Mouse (Mus musculus) hindbrain, embryonic 15.5 days (tissue): Measurements from ENCODE around the gene Trim17. TPM values are rescaled to one million over a fixed set of nuclear protein-coding genes. Genes with fewer than 3 reads are reported as not detected.

Experiments used
- ATAC-seq: fragments of 200-750 bp; cut with Nextera tagmentation; 2 replicates; pipeline ENCODE4 v1.8.0; 2017; ENCODE audit warnings: low read depth, moderate number of reproducible peaks, moderate TSS enrichment; ENCODE audit not compliant: low FRiP score
- H3K27ac ChIP-seq: fragments of 300-500 bp; sonication (generic); replicated peaks from 2 replicates; pipeline ENCODE4 v1.5.1; 2015; ENCODE audit warnings: mild to moderate bottlenecking, inconsistent platforms
- H3K27me3 ChIP-seq: fragments of 300-500 bp; sonication (generic); 2 replicates; pipeline ENCODE4 v1.6.1; 2015; ENCODE audit warnings: control low read depth, inconsistent platforms
- H3K36me3 ChIP-seq: fragments of 300-500 bp; sonication (generic); 2 replicates; pipeline ENCODE4 v1.6.1; 2015; ENCODE audit warnings: control low read depth, inconsistent platforms
- H3K4me1 ChIP-seq: fragments of 300-500 bp; sonication (generic); replicated peaks from 2 replicates; pipeline ENCODE4 v1.6.1; 2015; ENCODE audit warnings: control low read depth, inconsistent platforms
- H3K4me2 ChIP-seq: fragments of 300-500 bp; sonication (generic); 2 replicates; pipeline ENCODE4 v1.6.1; 2015; ENCODE audit warnings: moderate library complexity, mild to moderate bottlenecking, inconsistent platforms
- H3K4me3 ChIP-seq: fragments of 300-500 bp; sonication (generic); 2 replicates; pipeline ENCODE4 v1.5.1; 2015; ENCODE audit warnings: mild to moderate bottlenecking, inconsistent platforms
- H3K9ac ChIP-seq: fragments of 300-500 bp; sonication (generic); 2 replicates; pipeline ENCODE4 v1.6.1; 2015; ENCODE audit warnings: inconsistent platforms
- H3K9me3 ChIP-seq: fragments of 300-500 bp; sonication (generic); 2 replicates; pipeline ENCODE4 v1.6.1; 2016; ENCODE audit warnings: control low read depth, inconsistent platforms
- WGBS: fragments of 180-500 bp; shearing (Covaris S2); methylation state at CpG from one replicate; pipeline ENCODE4 v1.1.7; 2015; 5-methylcytosine and 5-hydroxymethylcytosine counted together
- polyA plus RNA-seq: library from polyadenylated mRNA; unstranded; fragments of >200 nt; fragmentation: Nextera tagmentation; extraction: Ambion mirVana; gene quantifications from 2 replicates; pipeline ENCODE4 v1.2.1, GENCODE M21; 2015

The Trim17 gene
- polyA plus RNA-seq, 1 experiment from 2014 or later, result 1.4 TPM

GRCm38 (mm10) chr11:58984657-58985056, 30.2 kb downstream of the Trim17 start:
- no peaks in the 10 kb centered on the region for H3K9me3 ChIP-seq
- 95% methylated on average over 7 of the region's 7 CpGs for WGBS
- H3K4me1 ChIP-seq, result peaks cover 25% of the 10 kb centered on the region
- no peak overlapping the region for H3K27ac ChIP-seq
- H3K36me3 ChIP-seq, result peaks cover 60% of the 10 kb centered on the region
- no peak overlapping the region for H3K9ac ChIP-seq
- no peak overlapping the region for H3K4me2 ChIP-seq
- no peaks in the 10 kb centered on the region for H3K27me3 ChIP-seq
- H3K4me3 ChIP-seq, result no peak overlapping the region
- no peak for ATAC-seq

GRCm38 (mm10) chr11:58985299-58985917, 30.9 kb downstream of the Trim17 start:
- no peak overlapping the region for H3K4me3 ChIP-seq
- H3K9me3 ChIP-seq, result no peaks in the 10 kb centered on the region
- H3K4me2 ChIP-seq, result no peak overlapping the region
- peaks cover 17% of the 10 kb centered on the region for H3K4me1 ChIP-seq
- H3K9ac ChIP-seq, result no peak overlapping the region
- H3K27ac ChIP-seq, result no peak overlapping the region
- 96% methylated on average over 3 of the region's 3 CpGs for WGBS
- peaks cover 66% of the 10 kb centered on the region for H3K36me3 ChIP-seq
- ATAC-seq, result no peak
- H3K27me3 ChIP-seq, result no peaks in the 10 kb centered on the region

GRCm38 (mm10) chr11:58989166-58989565, 34.7 kb downstream of the Trim17 start:
- Histone ChIP-seq H3K27me3 (no peaks in the 10 kb centered on the region), H3K9me3 (no peaks in the 10 kb centered on the region), H3K36me3 (peaks cover 51% of the 10 kb centered on the region), H3K4me1 (peaks cover 3% of the 10 kb centered on the region), H3K27ac (no peak overlapping the region), H3K9ac (no peak overlapping the region), H3K4me2 (no peak overlapping the region), H3K4me3 (no peak overlapping the region)
- 95% methylated on average over 4 of the region's 4 CpGs for WGBS
- ATAC-seq, result no peak

- Histone ChIP-seq H3K4me1 (peaks cover 12% of the 10 kb centered on the region), H3K36me3 (peaks cover 44% of the 10 kb centered on the region), H3K27ac (no peak overlapping the region), H3K9ac (no peak overlapping the region), H3K4me2 (no peak overlapping the region), H3K4me3 (no peak overlapping the region), H3K9me3 (no peaks in the 10 kb centered on the region), H3K27me3 (peaks cover 3% of the 10 kb centered on the region; the same call in 1 of the 2 replicates)
- WGBS, result 88% methylated on average over 17 of the region's 17 CpGs
- ATAC-seq, result no peak
Measured at GRCm38 (mm10) chr11:58990141-58990540, 35.7 kb downstream of the Trim17 start.

- WGBS, result 88% methylated on average over 9 of the region's 9 CpGs
Measured at GRCm38 (mm10) chr11:58990794-58991193, 36.3 kb downstream of the Trim17 start.

GRCm38 (mm10) chr11:58991911-58992310, 37.4 kb downstream of the Trim17 start:
- no peak overlapping the region for H3K4me2 ChIP-seq
- H3K9ac ChIP-seq, result no peak overlapping the region
- H3K4me3 ChIP-seq, result no peak overlapping the region
- H3K4me1 ChIP-seq, result peaks cover 12% of the 10 kb centered on the region
- H3K36me3 ChIP-seq, result peaks cover 28% of the 10 kb centered on the region
- no peaks in the 10 kb centered on the region for H3K9me3 ChIP-seq
- ATAC-seq, result no peak
- H3K27ac ChIP-seq, result no peak overlapping the region
- 86% methylated on average over 3 of the region's 3 CpGs for WGBS
- H3K27me3 ChIP-seq, result peaks cover 8% of the 10 kb centered on the region; the same call in 1 of the 2 replicates

More at GRCm38 (mm10) chr11:58990794-58991193, 36.3 kb downstream of the Trim17 start:
- Histone ChIP-seq H3K36me3 (peaks cover 37% of the 10 kb centered on the region), H3K4me2 (no peak overlapping the region), H3K27me3 (peaks cover 8% of the 10 kb centered on the region; the same call in 1 of the 2 replicates), H3K4me1 (peaks cover 12% of the 10 kb centered on the region), H3K4me3 (no peak overlapping the region), H3K9me3 (no peaks in the 10 kb centered on the region), H3K27ac (no peak overlapping the region), H3K9ac (no peak overlapping the region)
- no peak for ATAC-seq

- H3K9me3 ChIP-seq, result no peaks in the 10 kb centered on the region
- H3K4me1 ChIP-seq, result peaks cover 12% of the 10 kb centered on the region
- no peak overlapping the region for H3K9ac ChIP-seq
- H3K4me2 ChIP-seq, result no peak overlapping the region
- H3K27me3 ChIP-seq, result peaks cover 8% of the 10 kb centered on the region; the same call in 1 of the 2 replicates
- H3K27ac ChIP-seq, result no peak overlapping the region
- peaks cover 16% of the 10 kb centered on the region for H3K36me3 ChIP-seq
- 87% methylated on average over 6 of the region's 6 CpGs for WGBS
- ATAC-seq, result no peak
- no peak overlapping the region for H3K4me3 ChIP-seq
Measured at GRCm38 (mm10) chr11:58993091-58993670, 38.7 kb downstream of the Trim17 start.

GRCm38 (mm10) chr11:58994337-58994826, 39.9 kb downstream of the Trim17 start:
- no peak overlapping the region for H3K27ac ChIP-seq
- peak overlapping the region; percentile 78 for H3K4me2 ChIP-seq
- H3K27me3 ChIP-seq, result peaks cover 8% of the 10 kb centered on the region; the same call in 1 of the 2 replicates
- 2% methylated on average over 35 of the region's 35 CpGs for WGBS
- peak overlapping the region; percentile 43 for H3K4me3 ChIP-seq
- H3K36me3 ChIP-seq, result peaks cover 9% of the 10 kb centered on the region
- no peaks in the 10 kb centered on the region for H3K9me3 ChIP-seq
- peak overlapping the region; percentile 50 for H3K9ac ChIP-seq
- peaks cover 12% of the 10 kb centered on the region for H3K4me1 ChIP-seq
- peak; percentile 75 for ATAC-seq

GRCm38 (mm10) chr11:58995061-58995806, 40.7 kb downstream of the Trim17 start:
- Histone ChIP-seq H3K4me3 (peak overlapping the region; percentile 43), H3K27ac (no peak overlapping the region), H3K27me3 (peaks cover 8% of the 10 kb centered on the region; the same call in 1 of the 2 replicates), H3K36me3 (no peaks in the 10 kb centered on the region), H3K4me1 (peaks cover 12% of the 10 kb centered on the region), H3K4me2 (peak overlapping the region; percentile 78), H3K9me3 (no peaks in the 10 kb centered on the region), H3K9ac (no peak overlapping the region)
- no peak; the same call in 1 of the 2 replicates for ATAC-seq
- WGBS, result 81% methylated on average over 9 of the region's 9 CpGs

- H3K9ac ChIP-seq, result no peak overlapping the region
- whole genome bisulfite sequencing, result 57% methylated on average over 12 of the region's 12 CpGs
- peaks cover 8% of the 10 kb centered on the region; the same call in 1 of the 2 replicates for H3K27me3 ChIP-seq
- no peak; the same call in 1 of the 2 replicates for ATAC-seq
- H3K4me3 ChIP-seq, result no peak overlapping the region
- no peaks in the 10 kb centered on the region for H3K36me3 ChIP-seq
- no peak overlapping the region for H3K27ac ChIP-seq
- peaks cover 12% of the 10 kb centered on the region for H3K4me1 ChIP-seq
- no peaks in the 10 kb centered on the region for H3K9me3 ChIP-seq
- H3K4me2 ChIP-seq, result no peak overlapping the region
Measured at GRCm38 (mm10) chr11:58995807-58996370, 41.4 kb downstream of the Trim17 start.

- Histone ChIP-seq H3K4me3 (no peak overlapping the region), H3K27me3 (peaks cover 8% of the 10 kb centered on the region; the same call in 1 of the 2 replicates), H3K36me3 (no peaks in the 10 kb centered on the region), H3K4me1 (peaks cover 12% of the 10 kb centered on the region), H3K4me2 (no peak overlapping the region), H3K27ac (no peak overlapping the region), H3K9ac (no peak overlapping the region), H3K9me3 (no peaks in the 10 kb centered on the region)
- whole genome bisulfite sequencing, result 87% methylated on average over 5 of the region's 5 CpGs
- ATAC-seq, result no peak
Measured at GRCm38 (mm10) chr11:58997541-58997940, 43.1 kb downstream of the Trim17 start.
